Mouse (Mus musculus): ENCODE results near the gene Ttk.

Ttk gene

DNA sequence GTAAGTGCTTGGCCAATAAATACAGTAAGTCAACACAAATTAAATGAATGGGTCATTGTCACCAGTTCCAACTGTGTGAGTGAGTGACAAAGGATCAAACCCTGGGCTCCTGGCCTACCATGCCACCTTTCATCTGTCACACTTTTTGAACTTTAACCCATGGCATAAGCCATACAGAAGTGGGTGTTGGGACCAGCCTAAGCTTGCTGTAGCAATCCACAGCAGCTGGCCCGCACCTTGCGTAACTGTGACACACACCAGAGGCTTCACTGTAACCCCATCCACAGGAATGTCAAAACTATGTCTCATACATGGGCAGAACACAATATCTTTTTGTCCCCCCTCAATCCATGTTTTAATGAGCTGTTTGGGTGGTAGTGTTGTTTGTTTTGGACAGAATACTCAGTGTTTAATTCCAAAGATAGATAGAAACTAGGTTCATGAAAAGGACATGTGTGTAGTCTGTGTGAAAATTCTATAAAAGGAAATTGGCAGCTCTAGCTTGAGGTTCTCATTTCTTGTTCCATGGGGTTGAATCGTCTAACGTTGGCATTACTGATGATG is 59.4 kb downstream of the Ttk start:
- no peak for DNase-seq (ENCODE audit: low read depth, low spot score)

- DNase-seq (ENCODE audit: low read depth, low spot score): no peak
Observed at GRCm38 (mm10) chr9:83902086-83902485, 67.6 kb downstream of the Ttk start.

- DNase-seq (ENCODE audit: low read depth, low spot score): no peak
Observed at GRCm38 (mm10) chr9:83905820-83906219, 71.3 kb downstream of the Ttk start.

DNA sequence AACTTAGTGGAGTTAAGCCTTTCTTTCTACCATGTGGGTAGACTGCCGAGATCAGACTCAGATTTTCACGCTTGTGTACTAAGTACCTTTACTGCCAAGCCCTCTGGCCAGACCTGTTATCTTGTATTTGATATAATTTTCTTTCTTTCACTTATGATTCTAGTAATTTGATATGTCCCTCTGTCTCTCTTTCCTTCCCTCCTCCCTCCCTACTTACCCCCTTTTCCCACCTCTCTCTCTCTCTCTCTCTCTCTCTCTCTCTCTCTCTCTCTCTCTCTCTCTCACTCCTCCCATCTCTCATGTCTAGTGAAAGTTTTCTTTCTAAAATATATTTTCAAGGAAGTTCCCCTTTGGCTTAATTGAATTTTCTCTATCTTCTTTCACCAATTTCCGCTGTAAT is 72.5 kb downstream of the Ttk start:
- no peak for DNase-seq (ENCODE audit: low read depth, low spot score)

DNA sequence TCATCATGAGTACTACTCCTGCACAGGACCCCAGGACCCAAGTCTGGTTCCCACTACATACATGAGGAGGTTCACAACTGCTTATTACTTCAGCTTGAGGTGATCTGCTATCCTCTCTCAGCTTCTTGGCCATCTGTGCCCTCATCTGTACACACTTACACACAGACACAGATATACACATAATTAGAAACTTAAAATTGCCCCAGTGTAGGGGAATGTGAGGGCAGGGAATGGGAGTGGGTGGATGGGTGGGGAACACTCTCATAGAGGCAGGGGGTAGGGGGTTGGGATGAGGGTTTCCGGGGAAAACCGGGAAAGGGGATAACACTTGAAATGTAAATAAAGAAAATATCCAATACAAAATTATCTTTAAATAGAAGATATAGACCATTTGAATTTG is 75.3 kb downstream of the Ttk start:
- no peak for DNase-seq (ENCODE audit: low read depth, low spot score)

GRCm38 (mm10) chr9:83910926-83911325 is 76.4 kb downstream of the Ttk start:
- no peak for DNase-seq (ENCODE audit: low read depth, low spot score)

All from c-Kit-negative CD71-positive TER-119-positive erythroid progenitor cells, embryonic 14.5 days (primary cell).